Mouse (Mus musculus) forebrain, embryonic 13.5 days (tissue): ENCODE data around the gene Homer2. TPM values are rescaled to one million over a fixed set of nuclear protein-coding genes. Genes with fewer than 3 reads are reported as not detected.

Experiments used
- ATAC-seq: fragments of 200-750 bp; cut with Nextera tagmentation; 2 replicates; pipeline ENCODE4 v1.8.0; 2017
- H3K27ac ChIP-seq: fragments of 300-500 bp; sonication (generic); 2 replicates; pipeline ENCODE4 v1.5.1; 2015; ENCODE audit warnings: inconsistent platforms, mild to moderate bottlenecking, moderate library complexity
- H3K27me3 ChIP-seq: fragments of 300-500 bp; sonication (generic); 2 replicates; pipeline ENCODE4 v1.6.1; 2015; ENCODE audit warnings: mild to moderate bottlenecking, inconsistent platforms
- H3K36me3 ChIP-seq: fragments of 300-500 bp; sonication (generic); 2 replicates; pipeline ENCODE4 v1.6.1; 2015; ENCODE audit warnings: mild to moderate bottlenecking, inconsistent platforms; ENCODE audit not compliant: poor library complexity, severe bottlenecking
- H3K4me1 ChIP-seq: fragments of 300-500 bp; sonication (generic); 2 replicates; pipeline ENCODE4 v1.6.1; 2015; ENCODE audit warnings: inconsistent platforms
- H3K4me2 ChIP-seq: fragments of 300-500 bp; sonication (generic); 2 replicates; pipeline ENCODE4 v1.6.1; 2015; ENCODE audit warnings: inconsistent platforms, mild to moderate bottlenecking, moderate library complexity
- H3K4me3 ChIP-seq: fragments of 300-500 bp; sonication (generic); 2 replicates; pipeline ENCODE4 v1.5.1; 2015; ENCODE audit warnings: mild to moderate bottlenecking, inconsistent platforms
- H3K9ac ChIP-seq: fragments of 300-500 bp; sonication (generic); 2 replicates; pipeline ENCODE4 v1.6.1; 2015; ENCODE audit warnings: mild to moderate bottlenecking, inconsistent platforms
- H3K9me3 ChIP-seq: fragments of 300-500 bp; sonication (generic); replicated peaks from 2 replicates; pipeline ENCODE4 v1.6.1; 2016; ENCODE audit warnings: inconsistent platforms
- WGBS: fragments of 180-500 bp; shearing (Covaris S2); methylation state at CpG from one replicate; pipeline ENCODE4 v1.1.7; 2015; 5-methylcytosine and 5-hydroxymethylcytosine counted together
- polyA plus RNA-seq: library from polyadenylated mRNA; unstranded; fragments of >200 nt; fragmentation: Nextera tagmentation; extraction: Ambion mirVana; gene quantifications from 2 replicates; pipeline ENCODE4 v1.2.1, GENCODE M21; 2015

The Homer2 gene
- polyA plus RNA-seq, 1 experiment from 2014 or later, result 27.8 TPM

DNA sequence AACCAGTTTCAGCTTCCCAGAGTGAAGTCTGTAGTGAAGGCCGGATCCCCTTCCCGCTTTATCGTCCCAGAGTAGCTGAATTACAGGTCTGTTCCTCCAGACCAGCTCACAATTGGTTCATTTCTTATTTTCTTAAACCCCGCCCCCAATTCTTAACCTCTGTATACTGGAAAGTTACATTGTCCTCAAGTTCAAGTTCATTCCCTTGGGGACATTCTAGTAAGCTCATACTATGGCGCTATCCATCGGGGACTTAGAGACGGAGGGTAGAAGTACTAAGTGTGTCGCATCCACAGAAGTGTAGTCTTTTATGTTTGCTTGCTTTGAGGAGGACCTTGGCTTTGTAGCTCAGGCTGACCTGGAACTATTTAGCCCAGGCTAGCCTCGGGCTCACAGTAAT, 133.5 kb downstream of the Homer2 start:
- WGBS, result 94% methylated on average over 9 of the region's 9 CpGs
- no peak overlapping the region for H3K4me3 ChIP-seq
- H3K4me1 ChIP-seq, result peaks cover 20% of the 10 kb centered on the region
- H3K9ac ChIP-seq, result no peak overlapping the region
- no peak overlapping the region for H3K4me2 ChIP-seq
- no peak for ATAC-seq
- peaks cover 25% of the 10 kb centered on the region for H3K36me3 ChIP-seq
- no peaks in the 10 kb centered on the region for H3K9me3 ChIP-seq
- H3K27ac ChIP-seq, result no peak overlapping the region
- no peaks in the 10 kb centered on the region for H3K27me3 ChIP-seq

DNA sequence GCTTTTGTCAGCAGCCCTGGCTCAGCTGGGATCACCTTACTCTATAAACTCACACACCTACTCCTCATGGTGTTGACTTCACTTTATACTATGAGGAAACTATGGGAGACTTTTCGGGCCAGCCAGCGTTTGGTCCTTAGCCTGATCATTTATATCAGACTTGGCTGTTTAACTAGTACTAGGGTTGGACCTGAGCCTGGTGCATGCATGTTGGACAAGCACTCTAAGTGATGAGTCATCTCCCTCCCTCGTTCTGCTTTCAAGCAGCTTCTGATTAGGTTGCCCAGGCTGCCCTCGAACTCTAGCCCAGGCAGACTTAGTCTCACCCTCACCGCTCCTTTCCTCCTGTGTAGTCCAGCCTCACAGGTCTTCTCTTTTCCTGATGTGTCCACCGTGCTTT, 133.9 kb downstream of the Homer2 start:
- no peak for ATAC-seq
- peaks cover 21% of the 10 kb centered on the region for H3K36me3 ChIP-seq
- peak overlapping the region; percentile 4; the same call in 1 of the 2 replicates for H3K4me2 ChIP-seq
- no peak overlapping the region for H3K9ac ChIP-seq
- H3K9me3 ChIP-seq, result no peaks in the 10 kb centered on the region
- WGBS, result 94% methylated on average over 6 of the region's 6 CpGs
- H3K4me1 ChIP-seq, result peaks cover 20% of the 10 kb centered on the region
- no peak overlapping the region for H3K4me3 ChIP-seq
- no peaks in the 10 kb centered on the region for H3K27me3 ChIP-seq
- H3K27ac ChIP-seq, result no peak overlapping the region

DNA sequence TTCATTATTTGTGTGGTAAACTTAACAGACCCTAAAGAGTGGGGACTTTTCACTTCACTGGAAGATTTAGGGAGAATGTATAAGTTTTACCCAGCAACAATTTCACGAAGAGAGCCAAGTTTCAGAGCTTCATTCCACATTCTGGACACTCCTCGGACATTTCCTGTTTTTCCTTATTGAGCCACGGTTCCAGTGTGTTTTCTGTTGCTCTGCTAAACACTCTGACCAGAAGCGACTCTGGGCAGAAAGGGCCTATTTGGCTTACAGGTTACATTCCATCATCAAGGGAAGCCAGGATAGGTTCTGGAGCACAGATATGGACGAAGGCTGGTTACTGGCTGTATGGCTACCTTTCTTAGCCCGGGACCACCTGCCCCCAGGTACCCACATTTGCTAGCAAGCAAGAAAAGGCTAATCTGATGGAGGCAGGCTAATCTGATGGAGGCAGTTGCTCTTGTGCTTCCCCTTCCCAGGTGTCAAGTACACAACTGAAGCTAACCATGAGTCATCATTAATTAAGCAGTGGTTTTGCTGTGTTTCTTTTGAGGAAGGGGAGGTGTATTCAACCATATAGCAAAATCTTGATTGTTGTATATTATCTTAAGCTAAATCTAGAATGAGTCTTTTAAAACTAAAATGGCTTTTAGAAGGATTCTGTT, 134.6 kb downstream of the Homer2 start:
- Histone ChIP-seq H3K9me3 (no peaks in the 10 kb centered on the region), H3K4me2 (peak overlapping the region; percentile 75), H3K4me3 (peak overlapping the region; percentile 84), H3K9ac (0 out of 2 replicates have a peak overlapping the region, but pooled peaks have one; percentile 13), H3K36me3 (peaks cover 15% of the 10 kb centered on the region), H3K27me3 (no peaks in the 10 kb centered on the region), H3K27ac (no peak overlapping the region), H3K4me1 (peaks cover 20% of the 10 kb centered on the region)
- ATAC-seq, result no peak
- WGBS, result 81% methylated on average over 6 of the region's 6 CpGs

DNA sequence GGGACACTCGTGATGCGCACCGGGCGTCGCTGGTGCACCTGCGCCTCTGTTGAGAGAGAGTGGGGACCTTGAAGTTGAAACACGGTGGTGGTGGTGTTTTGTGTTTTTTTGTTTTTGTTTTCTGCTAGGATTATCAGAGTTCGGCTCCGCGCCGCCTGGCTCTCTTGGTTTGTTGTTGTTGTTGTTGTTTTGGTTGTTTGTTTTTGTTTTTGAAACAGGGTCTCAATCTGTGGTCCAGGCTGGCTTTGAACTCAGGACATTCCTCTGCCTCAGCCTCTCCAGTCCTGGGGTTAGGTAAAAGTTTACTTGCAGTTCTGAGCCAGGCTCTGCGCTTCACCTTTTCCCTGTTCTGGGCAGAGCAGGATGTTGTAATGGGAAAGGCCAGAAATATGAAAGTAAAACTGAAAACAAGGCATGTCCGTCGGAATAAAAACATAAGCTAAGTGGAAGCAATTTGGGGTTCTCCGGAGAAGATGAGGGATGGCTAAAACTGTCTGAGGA, 135.3 kb downstream of the Homer2 start:
- H3K27me3 ChIP-seq, result no peaks in the 10 kb centered on the region
- peaks cover 20% of the 10 kb centered on the region for H3K4me1 ChIP-seq
- ATAC-seq, result no peak
- WGBS, result 17% methylated on average over 15 of the region's 15 CpGs
- no peaks in the 10 kb centered on the region for H3K9me3 ChIP-seq
- H3K9ac ChIP-seq, result peak overlapping the region; percentile 91
- peak overlapping the region; percentile 84 for H3K4me3 ChIP-seq
- H3K36me3 ChIP-seq, result peaks cover 14% of the 10 kb centered on the region
- peak overlapping the region; percentile 97 for H3K27ac ChIP-seq
- peak overlapping the region; percentile 75 for H3K4me2 ChIP-seq

DNA sequence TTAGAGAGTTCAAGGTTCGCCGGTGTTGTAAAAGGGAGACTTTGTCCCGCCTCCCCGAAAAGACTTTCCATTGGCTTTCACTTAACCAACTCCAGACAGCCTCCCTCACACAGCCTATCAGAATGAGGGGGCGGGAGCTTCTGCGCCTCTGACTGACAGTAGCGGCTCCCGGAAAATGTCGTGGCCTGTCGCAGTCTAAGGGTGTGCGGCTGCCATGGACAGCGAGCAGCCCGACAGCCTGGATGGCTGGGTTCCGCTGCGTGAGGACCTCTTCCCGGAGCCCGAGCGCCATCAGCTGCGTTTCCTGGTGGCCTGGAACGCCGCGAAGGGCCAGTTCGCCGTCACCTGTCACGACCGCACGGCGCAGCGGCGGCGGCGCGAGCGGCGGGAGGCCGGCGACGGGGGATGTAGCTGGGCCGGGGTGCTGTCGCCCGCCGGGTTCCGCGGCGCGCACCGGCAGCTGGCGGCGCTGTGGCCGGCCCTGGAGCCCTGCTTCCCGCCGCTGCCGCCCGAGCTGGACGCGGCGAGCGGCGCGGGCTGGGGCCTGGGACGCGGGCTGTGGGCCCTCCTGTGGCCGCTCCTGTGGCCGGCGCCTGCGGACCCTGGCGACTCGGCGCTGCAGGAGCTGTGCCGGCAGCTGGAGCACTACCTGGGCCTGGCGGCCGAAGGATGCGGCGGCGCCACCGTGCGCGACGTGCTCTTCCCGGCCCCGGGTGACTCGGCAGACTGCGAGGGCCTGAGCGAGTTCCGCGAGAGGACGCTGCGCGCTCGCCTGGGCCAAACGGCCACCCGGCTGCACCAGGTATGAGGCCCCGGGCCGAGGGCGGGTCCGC, 136.0 kb downstream of the Homer2 start, which contains the start of gene Whamm:
Whamm (plus strand) TSS at position 159 of the 833 bp plus-strand sequence.
- ATAC-seq, result peak; percentile 100
- no peaks in the 10 kb centered on the region for H3K9me3 ChIP-seq
- H3K4me2 ChIP-seq, result peak within 1 kb of the TSS; percentile 75
- H3K36me3 ChIP-seq, result peaks cover 14% of the 10 kb centered on the region
- H3K4me3 ChIP-seq, result peak within 1 kb of the TSS; percentile 84
- H3K4me1 ChIP-seq, result peaks cover 22% of the 10 kb centered on the region
- under 1% methylated on average over 82 of the region's 96 CpGs for WGBS
- H3K27me3 ChIP-seq, result no peaks in the 10 kb centered on the region
- H3K9ac ChIP-seq, result peak within 1 kb of the TSS; percentile 91
- H3K27ac ChIP-seq, result peak within 1 kb of the TSS; percentile 97

DNA sequence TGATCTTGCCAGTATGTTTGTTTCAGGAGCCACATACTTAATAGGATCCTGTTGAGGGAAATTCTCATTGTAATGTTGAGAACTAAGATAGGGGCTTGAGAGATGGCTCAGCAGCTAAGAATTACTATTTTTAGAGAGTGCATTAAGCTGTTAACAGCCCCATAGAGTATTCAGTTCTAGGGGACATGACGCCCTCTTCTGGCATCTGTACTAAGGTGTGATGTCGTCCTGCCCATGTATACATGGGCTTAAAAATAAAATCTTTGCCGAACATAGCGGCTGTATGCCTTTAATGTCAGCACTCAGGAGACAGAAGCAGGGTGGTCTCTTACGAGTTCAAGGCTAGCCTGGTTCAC, 136.6 kb downstream of the Homer2 start:
- Histone ChIP-seq H3K4me2 (peak overlapping the region; percentile 75), H3K4me1 (peaks cover 25% of the 10 kb centered on the region), H3K27me3 (no peaks in the 10 kb centered on the region), H3K36me3 (peaks cover 9% of the 10 kb centered on the region), H3K4me3 (peak overlapping the region; percentile 84), H3K9me3 (no peaks in the 10 kb centered on the region), H3K9ac (no peak overlapping the region), H3K27ac (no peak overlapping the region)
- WGBS, result 4% methylated on average over 5 of the region's 5 CpGs
- ATAC-seq, result no peak; the same call in 1 of the 2 replicates

DNA sequence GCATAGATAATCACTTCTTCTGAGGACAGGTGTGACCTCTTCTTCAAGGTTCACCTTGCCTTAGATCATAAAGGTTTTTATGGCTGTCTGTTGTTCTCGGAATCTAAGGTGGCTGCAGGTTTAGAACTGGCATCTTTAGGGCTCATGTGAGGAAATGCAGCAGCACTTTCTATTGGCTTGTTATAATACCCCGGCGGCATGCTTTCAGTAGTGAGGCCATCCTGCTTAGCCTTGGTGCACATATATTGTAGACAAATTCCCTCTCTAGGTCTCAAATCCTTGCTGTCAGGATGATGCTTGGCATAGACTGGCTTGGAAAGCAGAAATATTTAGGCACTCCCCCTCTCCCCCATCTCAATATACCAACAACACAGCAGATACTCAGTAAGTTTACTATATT, 137.1 kb downstream of the Homer2 start:
- Histone ChIP-seq H3K27ac (no peak overlapping the region), H3K27me3 (no peaks in the 10 kb centered on the region), H3K4me1 (peaks cover 30% of the 10 kb centered on the region), H3K9ac (no peak overlapping the region), H3K9me3 (no peaks in the 10 kb centered on the region), H3K4me2 (no peak overlapping the region), H3K4me3 (no peak overlapping the region), H3K36me3 (peaks cover 5% of the 10 kb centered on the region)
- no peak for ATAC-seq
- WGBS, result 93% methylated on average over 3 of the region's 3 CpGs

DNA sequence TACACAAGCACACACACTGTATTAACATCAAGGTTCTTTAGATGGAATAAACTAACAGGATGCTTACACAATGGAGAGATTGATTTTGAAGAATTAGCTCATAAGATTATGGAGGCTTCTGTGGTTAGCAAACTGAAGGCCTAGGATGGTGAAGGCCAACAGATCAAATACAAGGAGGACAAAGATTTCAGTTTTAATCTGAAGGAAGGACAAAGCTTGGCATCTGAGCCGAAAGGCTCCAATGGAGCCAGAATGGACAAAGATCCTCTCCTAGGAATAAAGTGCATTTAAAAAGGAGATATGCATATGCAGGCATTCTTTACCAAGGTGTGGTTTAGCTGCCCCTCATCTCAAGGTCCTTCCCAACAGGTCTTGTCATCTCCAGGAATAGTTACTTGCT, 137.5 kb downstream of the Homer2 start:
- no peak overlapping the region for H3K4me2 ChIP-seq
- no peak overlapping the region for H3K9ac ChIP-seq
- H3K4me1 ChIP-seq, result peaks cover 32% of the 10 kb centered on the region
- no peak for ATAC-seq
- WGBS, result 100% methylated on average over 1 of the region's 1 CpGs
- no peaks in the 10 kb centered on the region for H3K27me3 ChIP-seq
- H3K36me3 ChIP-seq, result peaks cover 1% of the 10 kb centered on the region
- no peaks in the 10 kb centered on the region for H3K9me3 ChIP-seq
- no peak overlapping the region for H3K4me3 ChIP-seq
- H3K27ac ChIP-seq, result no peak overlapping the region

DNA sequence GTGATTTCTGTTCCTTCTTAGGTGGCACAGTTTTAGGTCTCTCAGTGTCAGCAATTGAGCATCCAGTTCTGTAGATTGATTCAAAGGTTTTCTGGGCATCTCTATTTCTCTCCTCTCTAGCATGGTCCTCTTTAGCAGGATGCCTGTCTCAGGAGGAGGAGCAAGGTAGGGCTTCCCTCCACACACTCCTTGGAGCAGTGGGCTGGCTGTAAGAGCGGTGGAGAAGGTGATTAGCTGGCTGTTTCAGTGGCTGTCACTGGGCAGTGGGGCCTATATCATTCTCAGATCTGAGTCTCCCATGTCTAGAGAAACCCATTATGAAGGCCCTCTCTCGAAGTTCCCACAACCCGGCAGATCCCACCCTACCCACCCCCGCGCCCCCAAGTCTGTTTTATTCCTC, 139.9 kb downstream of the Homer2 start:
- no peaks in the 10 kb centered on the region for H3K36me3 ChIP-seq

GRCm38 (mm10) chr7:81566892-81567291, 140.4 kb downstream of the Homer2 start, which contains the start of gene Fsd2:
Fsd2 (minus strand) TSS chr7:81566944.
- no peak for ATAC-seq
- H3K27ac ChIP-seq, result peak within 1 kb of the TSS; percentile 69
- WGBS, result 83% methylated on average over 9 of the region's 9 CpGs
- no peak within 1 kb of the TSS for H3K4me3 ChIP-seq
- peaks cover 13% of the 10 kb centered on the region for H3K4me1 ChIP-seq
- no peak within 1 kb of the TSS for H3K9ac ChIP-seq
- no peaks in the 10 kb centered on the region for H3K36me3 ChIP-seq
- H3K4me2 ChIP-seq, result no peak within 1 kb of the TSS
- H3K27me3 ChIP-seq, result no peaks in the 10 kb centered on the region
- H3K9me3 ChIP-seq, result no peaks in the 10 kb centered on the region

More for the DNA sequence above, 139.9 kb downstream of the Homer2 start:
- no peak overlapping the region for H3K9ac ChIP-seq
- no peak for ATAC-seq
- H3K4me3 ChIP-seq, result no peak overlapping the region
- H3K27me3 ChIP-seq, result no peaks in the 10 kb centered on the region
- no peaks in the 10 kb centered on the region for H3K9me3 ChIP-seq
- no peak overlapping the region for H3K27ac ChIP-seq
- H3K4me2 ChIP-seq, result no peak overlapping the region
- peaks cover 18% of the 10 kb centered on the region for H3K4me1 ChIP-seq
- 94% methylated on average over 5 of the region's 5 CpGs for WGBS

GRCm38 (mm10) chr7:81566332-81566731, 141.0 kb downstream of the Homer2 start:
- Histone ChIP-seq H3K9ac (no peak overlapping the region), H3K9me3 (no peaks in the 10 kb centered on the region), H3K36me3 (no peaks in the 10 kb centered on the region), H3K27me3 (no peaks in the 10 kb centered on the region), H3K4me2 (no peak overlapping the region), H3K27ac (no peak overlapping the region), H3K4me1 (peaks cover 12% of the 10 kb centered on the region; the same call in 1 of the 2 replicates), H3K4me3 (no peak overlapping the region)
- no peak for ATAC-seq
- WGBS, result 77% methylated on average over 4 of the region's 4 CpGs

GRCm38 (mm10) chr7:81565381-81566055, 141.8 kb downstream of the Homer2 start:
- peak; percentile 87 for ATAC-seq
- H3K27ac ChIP-seq, result peak overlapping the region; percentile 69
- H3K4me3 ChIP-seq, result no peak overlapping the region
- no peaks in the 10 kb centered on the region for H3K36me3 ChIP-seq
- H3K9ac ChIP-seq, result no peak overlapping the region
- H3K4me1 ChIP-seq, result peaks cover 18% of the 10 kb centered on the region
- H3K4me2 ChIP-seq, result no peak overlapping the region
- H3K27me3 ChIP-seq, result no peaks in the 10 kb centered on the region
- H3K9me3 ChIP-seq, result no peaks in the 10 kb centered on the region
- 67% methylated on average over 7 of the region's 7 CpGs for WGBS
